Mouse (Mus musculus) testis, adult 2 months (tissue): ENCODE results near the gene Rfx4.

Source experiments
- CTCF ChIP-seq: fragments of 200-500 bp; IDR thresholded peaks from 2 replicates; pipeline ENCODE4 v1.5.1; 2012; ENCODE audit warnings: low read depth, mild to moderate bottlenecking, inconsistent platforms, low read length, moderate library complexity; ENCODE audit not compliant: control insufficient read depth, insufficient read depth, insufficient replicate concordance
- POLR2A ChIP-seq: fragments of 200-500 bp; IDR thresholded peaks from 2 replicates; pipeline ENCODE4 v1.6.1; 2012; ENCODE audit warnings: low read depth, mild to moderate bottlenecking, inconsistent platforms, low read length, moderate library complexity; ENCODE audit not compliant: control insufficient read depth

DNA sequence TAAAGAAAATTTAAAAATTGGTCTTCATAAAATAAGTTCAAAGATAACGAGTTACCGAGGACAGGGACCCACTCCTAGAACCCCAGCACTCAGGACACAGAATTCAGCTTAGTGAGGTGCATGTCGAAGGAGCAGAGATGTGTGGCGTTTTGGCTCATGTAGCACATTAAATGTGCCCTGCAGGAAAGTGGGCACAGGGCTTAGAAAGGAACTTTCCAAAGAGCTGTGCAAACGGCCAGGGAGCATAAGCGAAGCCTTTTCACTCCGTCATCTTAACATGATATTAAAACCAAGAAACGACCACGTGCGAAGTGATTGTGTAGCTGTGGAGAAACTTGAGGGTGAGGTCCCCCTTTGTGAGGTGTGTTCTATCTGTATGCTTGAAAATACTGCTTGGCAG is 198.4 kb downstream of the Rfx4 start:
- no peak for TF ChIP-seq CTCF
- no peak for TF ChIP-seq POLR2A
